Mouse (Mus musculus): ENCODE measurements at regions not wholly inside any gene's neighbourhood (a gene's known extent, or its start where the extent isn't known, plus 50 kb on each side); places are given as distances from the start of the nearest gene placed in this dataset.
"Not testable (repeated sequence)": the region's sequence is repeated elsewhere in the genome, so short reads cannot be mapped to it uniquely, and the experiment has no call there.

GRCm38 (mm10) chr12:113701841-113702240 is 158.1 kb downstream of the Adam6a start:
- H3K27ac ChIP-seq (ENCODE audit: insufficient read depth, low read length); H3K4me1 ChIP-seq (ENCODE audit: control insufficient read depth, insufficient read depth, low read length); H3K4me3 ChIP-seq (ENCODE audit: insufficient read depth, low read length): not testable (repeated sequence)

- not testable (repeated sequence) for H3K4me3 ChIP-seq (ENCODE audit: insufficient read depth, low read length); H3K4me1 ChIP-seq (ENCODE audit: control insufficient read depth, insufficient read depth, low read length); H3K27ac ChIP-seq (ENCODE audit: insufficient read depth, low read length)
These were observed 172.7 kb downstream of the Adam6a start for GRCm38 (mm10) chr12:113716406-113716805.

GRCm38 (mm10) chr12:113735847-113736246 is 192.1 kb downstream of the Adam6a start:
- Histone ChIP-seq H3K4me1 (ENCODE audit: control insufficient read depth, insufficient read depth, low read length) (no peaks in the 10 kb centered on the region), H3K4me3 (ENCODE audit: insufficient read depth, low read length) (no peak overlapping the region)
- TF ChIP-seq POLR2A (IDR thresholded peaks at IDR 0.05; ENCODE audit: extremely low read depth, insufficient read depth, low read length): no peak

GRCm38 (mm10) chr12:113746277-113746676 is 202.6 kb downstream of the Adam6a start:
- Histone ChIP-seq H3K4me1 (ENCODE audit: control insufficient read depth, insufficient read depth, low read length) (no peaks in the 10 kb centered on the region), H3K4me3 (ENCODE audit: insufficient read depth, low read length) (no peak overlapping the region), H3K27ac (ENCODE audit: insufficient read depth, low read length) (no peak overlapping the region)
- no peak for TF ChIP-seq POLR2A (IDR thresholded peaks at IDR 0.05; ENCODE audit: extremely low read depth, insufficient read depth, low read length)
- TF ChIP-seq CTCF (IDR thresholded peaks at IDR 0.05; ENCODE audit: extremely low read depth, insufficient read depth, low read length): no peak

More at GRCm38 (mm10) chr12:113735847-113736246, 192.1 kb downstream of the Adam6a start:
- H3K27ac ChIP-seq (ENCODE audit: insufficient read depth, low read length): no peak overlapping the region

GRCm38 (mm10) chr12:113747987-113748386 is 204.3 kb downstream of the Adam6a start:
- Histone ChIP-seq H3K4me1 (ENCODE audit: control insufficient read depth, insufficient read depth, low read length) (no peaks in the 10 kb centered on the region), H3K27ac (ENCODE audit: insufficient read depth, low read length) (no peak overlapping the region), H3K4me3 (ENCODE audit: insufficient read depth, low read length) (no peak overlapping the region)
- TF ChIP-seq CTCF (IDR thresholded peaks at IDR 0.05; ENCODE audit: extremely low read depth, insufficient read depth, low read length): no peak
- no peak for TF ChIP-seq POLR2A (IDR thresholded peaks at IDR 0.05; ENCODE audit: extremely low read depth, insufficient read depth, low read length)

- no peak overlapping the region for H3K4me3 ChIP-seq (ENCODE audit: insufficient read depth, low read length)
- H3K27ac ChIP-seq (ENCODE audit: insufficient read depth, low read length): no peak overlapping the region
- H3K4me1 ChIP-seq (ENCODE audit: control insufficient read depth, insufficient read depth, low read length): no peaks in the 10 kb centered on the region
- TF ChIP-seq CTCF (IDR thresholded peaks at IDR 0.05; ENCODE audit: extremely low read depth, insufficient read depth, low read length) (no peak), POLR2A (IDR thresholded peaks at IDR 0.05; ENCODE audit: extremely low read depth, insufficient read depth, low read length) (no peak)
These were observed 225.9 kb downstream of the Adam6a start for GRCm38 (mm10) chr12:113769587-113769986.

GRCm38 (mm10) chr12:113795876-113796275 is 252.2 kb downstream of the Adam6a start:
- H3K4me3 ChIP-seq (ENCODE audit: insufficient read depth, low read length); H3K4me1 ChIP-seq (ENCODE audit: control insufficient read depth, insufficient read depth, low read length); H3K27ac ChIP-seq (ENCODE audit: insufficient read depth, low read length): not testable (repeated sequence)

- TF ChIP-seq CTCF (IDR thresholded peaks at IDR 0.05; ENCODE audit: extremely low read depth, insufficient read depth, low read length): no peak
- H3K4me3 ChIP-seq (ENCODE audit: insufficient read depth, low read length): no peak overlapping the region
- H3K27ac ChIP-seq (ENCODE audit: insufficient read depth, low read length): no peak overlapping the region
- no peaks in the 10 kb centered on the region for H3K4me1 ChIP-seq (ENCODE audit: control insufficient read depth, insufficient read depth, low read length)
These were observed 282.7 kb downstream of the Adam6a start for GRCm38 (mm10) chr12:113826377-113826776.

- H3K27ac ChIP-seq (ENCODE audit: insufficient read depth, low read length): no peak overlapping the region
- no peaks in the 10 kb centered on the region for H3K4me1 ChIP-seq (ENCODE audit: control insufficient read depth, insufficient read depth, low read length)
- TF ChIP-seq CTCF (IDR thresholded peaks at IDR 0.05; ENCODE audit: extremely low read depth, insufficient read depth, low read length): no peak
- no peak for TF ChIP-seq POLR2A (IDR thresholded peaks at IDR 0.05; ENCODE audit: extremely low read depth, insufficient read depth, low read length)
- H3K4me3 ChIP-seq (ENCODE audit: insufficient read depth, low read length): no peak overlapping the region
These were observed 315.2 kb downstream of the Adam6a start for GRCm38 (mm10) chr12:113858893-113859292.

- Histone ChIP-seq H3K4me1 (ENCODE audit: control insufficient read depth, insufficient read depth, low read length) (no peaks in the 10 kb centered on the region), H3K4me3 (ENCODE audit: insufficient read depth, low read length) (no peak overlapping the region), H3K27ac (ENCODE audit: insufficient read depth, low read length) (no peak overlapping the region)
- TF ChIP-seq POLR2A (IDR thresholded peaks at IDR 0.05; ENCODE audit: extremely low read depth, insufficient read depth, low read length) (no peak), CTCF (IDR thresholded peaks at IDR 0.05; ENCODE audit: extremely low read depth, insufficient read depth, low read length) (no peak)
These were observed 335.1 kb downstream of the Adam6a start for GRCm38 (mm10) chr12:113878826-113879225.

GRCm38 (mm10) chr12:113896152-113896551 is 352.4 kb downstream of the Adam6a start:
- Histone ChIP-seq H3K4me3 (ENCODE audit: insufficient read depth, low read length) (no peak overlapping the region), H3K4me1 (ENCODE audit: control insufficient read depth, insufficient read depth, low read length) (no peaks in the 10 kb centered on the region), H3K27ac (ENCODE audit: insufficient read depth, low read length) (no peak overlapping the region)
- TF ChIP-seq CTCF (IDR thresholded peaks at IDR 0.05; ENCODE audit: extremely low read depth, insufficient read depth, low read length): no peak
- no peak for TF ChIP-seq POLR2A (IDR thresholded peaks at IDR 0.05; ENCODE audit: extremely low read depth, insufficient read depth, low read length)

All from cortical plate, adult 2 months (tissue).